Mouse (Mus musculus): ENCODE measurements around the gene Galnt18. TPM values are rescaled to one million over a fixed set of nuclear protein-coding genes. Genes with fewer than 3 reads are reported as not detected.

The Galnt18 gene
- polyA plus RNA-seq, 1 experiment: 4.9 TPM

- no peak for TF ChIP-seq POLR2A (IDR thresholded peaks at IDR 0.05; ENCODE audit: low read depth, low read length)
- TF ChIP-seq CTCF (IDR thresholded peaks at IDR 0.05; ENCODE audit: extremely low read depth, insufficient read depth, insufficient read length, insufficient replicate concordance): no peak
- H3K4me1 ChIP-seq (ENCODE audit: control insufficient read depth, insufficient read depth, insufficient read length): no peaks in the 10 kb centered on the region
- DNase-seq (ENCODE audit: low read depth in 1 of 2, low spot score in 2 of 2): no peak
- no peaks in the 10 kb centered on the region for H3K36me3 ChIP-seq (ENCODE audit: control insufficient read depth, insufficient read depth, low read length)
- 81% methylated on average over 1 of the region's 1 CpGs for WGBS
- H3K27ac ChIP-seq (ENCODE audit: insufficient read depth, low read length): no peak overlapping the region
- H3K4me3 ChIP-seq (ENCODE audit: extremely low read depth, insufficient read depth, insufficient read length): no peak overlapping the region
- no peaks in the 10 kb centered on the region for H3K27me3 ChIP-seq (ENCODE audit: control insufficient read depth, insufficient read depth, low read length)
These were observed 352.4 kb downstream of the Galnt18 start for GRCm38 (mm10) chr7:111427392-111427791.

Other genes starting within 250 kb of the Galnt18 start
- 4.2 and 5.2 TPM in 2 replicates for gene Usp47, start 243.5 kb upstream of the Galnt18 start, polyA plus RNA-seq (2012; rRNA removed)

All from spleen, adult 2 months (tissue).